Mouse (Mus musculus) intestine, postnatal 0 days (tissue): ENCODE measurements at regions not wholly inside any gene's neighbourhood (a gene's known extent, or its start where the extent isn't known, plus 50 kb on each side); places are given as distances from the start of the nearest gene placed in this dataset.

ENCODE experiments used
- ATAC-seq: fragments of 200-750 bp; cut with Nextera tagmentation; 2 replicates; pipeline ENCODE4 v1.8.0; 2017; ENCODE audit warnings: mild to moderate bottlenecking, moderate TSS enrichment, moderate library complexity
- H3K27ac ChIP-seq: fragments of 300-500 bp; sonication (generic); 2 replicates; pipeline ENCODE4 v1.5.1; 2014; ENCODE audit warnings: mild to moderate bottlenecking, low read depth, low read length, moderate library complexity
- H3K27me3 ChIP-seq: fragments of 300-500 bp; sonication (generic); replicated peaks from 2 replicates; pipeline ENCODE4 v1.6.1; 2014; ENCODE audit warnings: low read length, mixed read lengths; ENCODE audit not compliant: control insufficient read depth, insufficient read depth
- H3K36me3 ChIP-seq: fragments of 300-500 bp; sonication (generic); 2 replicates; pipeline ENCODE4 v1.6.1; 2014; ENCODE audit warnings: mild to moderate bottlenecking, moderate library complexity; ENCODE audit not compliant: control insufficient read depth, insufficient read depth
- H3K4me1 ChIP-seq: fragments of 300-500 bp; sonication (generic); replicated peaks from 2 replicates; pipeline ENCODE4 v1.6.1; 2014; ENCODE audit warnings: antibody characterized with exemption, low read length, mixed read lengths; ENCODE audit not compliant: control insufficient read depth, insufficient read depth
- H3K4me2 ChIP-seq: fragments of 300-500 bp; sonication (generic); replicated peaks from 2 replicates; pipeline ENCODE4 v1.6.1; 2014; ENCODE audit warnings: low read depth, mild to moderate bottlenecking, moderate library complexity
- H3K4me3 ChIP-seq: fragments of 300-500 bp; sonication (generic); 2 replicates; pipeline ENCODE4 v1.5.1; 2014; ENCODE audit warnings: low read depth, low read length
- H3K9ac ChIP-seq: fragments of 300-500 bp; sonication (generic); 2 replicates; pipeline ENCODE4 v1.6.1; 2014; ENCODE audit warnings: mild to moderate bottlenecking, low read depth, low read length
- H3K9me3 ChIP-seq: fragments of 300-500 bp; sonication (generic); 2 replicates; pipeline ENCODE4 v1.6.1; 2016; ENCODE audit warnings: mixed run types; ENCODE audit not compliant: control insufficient read depth
- CTCF ChIP-seq: sonication (generic); IDR thresholded peaks from 2 replicates; pipeline ENCODE4 v1.5.1; 2016; ENCODE audit warnings: low read depth, mild to moderate bottlenecking, control low read depth, antibody characterized with exemption, moderate library complexity
- WGBS: fragments of 180-500 bp; shearing (Covaris S2); extraction: QIAGEN DNeasy Blood & Tissue Kit; methylation state at CpG from one replicate; pipeline ENCODE4 v1.1.7; 2014; 5-methylcytosine and 5-hydroxymethylcytosine counted together

DNA sequence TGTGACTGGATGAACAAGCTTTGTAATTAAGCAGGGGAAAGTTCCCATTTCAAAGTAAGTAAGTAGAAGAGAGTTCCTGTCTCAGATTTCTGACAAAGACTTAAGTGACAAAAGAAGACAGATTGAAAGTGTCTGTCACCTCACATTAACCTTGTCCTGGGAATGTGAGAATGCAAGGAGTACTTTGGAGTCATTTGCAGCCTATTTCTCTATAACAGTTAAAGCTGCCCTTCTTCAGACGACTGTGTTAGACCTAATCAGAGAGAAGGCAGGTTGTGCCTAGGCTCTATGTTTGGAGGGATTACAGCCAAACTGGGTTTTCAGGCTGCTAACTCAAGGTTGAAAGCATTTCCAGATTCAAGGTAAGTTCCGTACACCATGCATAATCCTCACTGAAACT lies 446.5 kb downstream of the Pdgfc start:
- WGBS, result 72% methylated on average over 2 of the region's 2 CpGs
- no peak overlapping the region for H3K4me3 ChIP-seq
- no peak for ATAC-seq
- H3K36me3 ChIP-seq, result no peaks in the 10 kb centered on the region
- no peak overlapping the region for H3K9ac ChIP-seq
- TF ChIP-seq CTCF, result no peak
- no peak overlapping the region for H3K4me2 ChIP-seq
- no peaks in the 10 kb centered on the region for H3K4me1 ChIP-seq
- H3K9me3 ChIP-seq, result no peaks in the 10 kb centered on the region
- no peak overlapping the region for H3K27ac ChIP-seq
- no peaks in the 10 kb centered on the region for H3K27me3 ChIP-seq

DNA sequence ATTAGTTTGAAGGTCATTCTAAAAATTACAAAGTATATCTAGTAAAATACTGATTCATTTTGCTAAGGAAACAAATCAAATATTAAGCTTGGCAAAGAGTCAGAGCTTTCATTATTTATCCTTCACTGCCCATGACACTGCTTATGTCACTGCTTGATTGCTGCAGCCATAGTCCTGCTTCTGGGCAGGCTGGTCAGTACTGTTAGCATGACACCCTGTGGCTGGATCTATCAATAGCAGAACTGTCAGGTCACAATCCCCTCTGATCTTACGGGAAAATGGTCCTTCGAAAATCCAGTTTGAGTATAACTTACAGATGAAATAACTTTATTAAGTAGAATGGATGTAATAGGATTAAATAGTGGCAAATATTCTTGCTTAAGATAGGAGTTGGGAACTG lies 447.1 kb downstream of the Pdgfc start:
- Histone ChIP-seq H3K9ac (no peak overlapping the region), H3K4me2 (no peak overlapping the region), H3K4me1 (no peaks in the 10 kb centered on the region), H3K27me3 (no peaks in the 10 kb centered on the region), H3K36me3 (no peaks in the 10 kb centered on the region), H3K27ac (no peak overlapping the region), H3K4me3 (no peak overlapping the region), H3K9me3 (no peaks in the 10 kb centered on the region)
- 61% methylated on average over 2 of the region's 2 CpGs for WGBS
- no peak for ATAC-seq
- TF ChIP-seq CTCF, result peak; percentile 62

DNA sequence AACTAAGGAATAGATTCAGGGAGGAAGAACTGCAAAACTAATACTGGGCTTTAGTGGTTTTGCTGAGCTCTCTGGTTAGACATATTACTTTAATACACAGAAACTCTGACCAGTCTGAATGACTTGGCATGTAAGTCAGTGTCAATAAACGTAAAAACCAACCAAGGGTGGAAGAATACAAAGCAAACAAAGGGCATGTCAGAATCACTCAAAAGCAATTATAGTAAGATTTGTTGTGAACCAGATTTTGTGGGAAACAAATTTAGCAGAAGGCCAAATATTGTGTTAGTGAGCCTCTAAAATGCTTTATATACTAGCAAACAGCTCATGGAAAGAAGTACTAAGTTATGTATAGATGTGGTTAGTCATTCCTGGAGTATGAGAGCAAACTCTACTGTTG lies 427.1 kb upstream of the Ctso start:
- H3K4me1 ChIP-seq, result no peaks in the 10 kb centered on the region
- WGBS, result 78% methylated on average over 1 of the region's 1 CpGs
- no peak overlapping the region for H3K4me2 ChIP-seq
- H3K27ac ChIP-seq, result no peak overlapping the region
- H3K36me3 ChIP-seq, result no peaks in the 10 kb centered on the region
- H3K9ac ChIP-seq, result no peak overlapping the region
- ATAC-seq, result no peak
- H3K4me3 ChIP-seq, result no peak overlapping the region
- no peaks in the 10 kb centered on the region for H3K27me3 ChIP-seq
- TF ChIP-seq CTCF, result no peak
- no peaks in the 10 kb centered on the region for H3K9me3 ChIP-seq

DNA sequence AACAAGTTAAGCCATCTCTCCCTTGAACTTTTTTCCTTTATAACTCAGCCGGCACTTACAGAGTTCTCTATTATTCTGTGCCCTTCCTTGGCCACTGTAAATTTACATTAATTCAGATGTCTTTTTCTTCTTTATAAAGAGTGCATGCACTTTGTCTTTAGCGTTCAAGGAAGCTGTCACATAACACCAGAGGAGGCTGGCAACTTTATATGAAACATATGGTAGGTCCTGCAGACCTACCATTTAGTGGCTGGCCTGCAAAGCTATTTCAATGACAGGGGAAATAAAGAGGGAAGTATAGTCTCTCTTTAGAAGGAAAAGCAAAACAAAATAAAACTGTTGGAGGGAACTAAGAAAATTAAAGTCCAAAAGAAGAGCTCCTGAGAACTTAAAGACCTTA lies 423.8 kb upstream of the Ctso start:
- Histone ChIP-seq H3K4me3 (no peak overlapping the region), H3K4me1 (no peaks in the 10 kb centered on the region), H3K27me3 (no peaks in the 10 kb centered on the region), H3K27ac (no peak overlapping the region), H3K4me2 (no peak overlapping the region), H3K9ac (no peak overlapping the region), H3K9me3 (no peaks in the 10 kb centered on the region), H3K36me3 (no peaks in the 10 kb centered on the region)
- WGBS, result 46% methylated on average over 2 of the region's 2 CpGs
- no peak for TF ChIP-seq CTCF
- ATAC-seq, result no peak

DNA sequence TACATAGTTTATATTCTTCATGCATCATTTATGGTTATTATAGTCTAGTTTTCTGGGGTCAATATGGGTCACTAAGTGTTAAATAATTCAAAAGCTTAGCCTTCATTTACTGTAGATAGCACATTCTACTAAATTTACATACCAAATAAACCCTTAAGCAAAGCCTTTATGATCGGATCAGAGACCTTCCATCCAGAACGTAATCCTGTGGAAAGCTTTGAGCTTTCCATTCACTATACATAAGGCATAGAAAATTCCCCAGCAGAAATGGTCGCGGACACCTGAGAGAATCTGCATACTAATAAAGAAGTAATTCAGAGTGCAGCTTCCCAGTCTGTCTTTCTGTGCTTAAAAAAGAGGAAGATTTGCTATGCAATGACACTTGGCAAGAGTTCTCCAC lies 410.6 kb upstream of the Ctso start:
- Histone ChIP-seq H3K4me3 (no peak overlapping the region), H3K9ac (no peak overlapping the region), H3K4me1 (no peaks in the 10 kb centered on the region), H3K4me2 (no peak overlapping the region), H3K27ac (no peak overlapping the region), H3K27me3 (no peaks in the 10 kb centered on the region), H3K36me3 (no peaks in the 10 kb centered on the region), H3K9me3 (no peaks in the 10 kb centered on the region)
- no peak for ATAC-seq
- WGBS, result 84% methylated on average over 4 of the region's 4 CpGs
- TF ChIP-seq CTCF, result no peak

DNA sequence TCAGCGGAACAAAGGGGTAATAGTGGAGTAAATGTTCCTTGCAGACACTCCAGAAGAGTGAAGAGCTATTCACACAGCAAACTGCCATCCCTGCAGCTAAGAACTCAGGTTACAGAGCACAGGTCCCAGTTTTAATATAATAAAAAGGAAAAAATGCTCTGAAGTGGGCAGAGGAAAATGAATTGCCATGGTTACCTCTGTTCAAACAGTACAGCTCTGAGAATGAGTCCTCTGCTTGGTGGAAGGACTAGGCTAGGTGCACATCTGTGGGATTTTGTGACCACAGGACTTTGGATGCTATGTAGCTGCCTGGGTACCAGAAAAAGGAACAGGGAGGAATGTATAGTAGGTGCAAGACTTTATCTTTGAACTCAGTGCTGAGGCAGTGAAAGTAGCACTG lies 401.5 kb upstream of the Ctso start:
- Histone ChIP-seq H3K9me3 (no peaks in the 10 kb centered on the region), H3K4me2 (no peak overlapping the region), H3K4me1 (no peaks in the 10 kb centered on the region), H3K9ac (no peak overlapping the region), H3K36me3 (no peaks in the 10 kb centered on the region), H3K4me3 (no peak overlapping the region), H3K27me3 (no peaks in the 10 kb centered on the region), H3K27ac (no peak overlapping the region)
- 85% methylated on average over 1 of the region's 1 CpGs for WGBS
- TF ChIP-seq CTCF, result no peak
- ATAC-seq, result no peak
